Mouse (Mus musculus): ENCODE results near the gene Megf9. TPM values are rescaled to one million over a fixed set of nuclear protein-coding genes. Genes with fewer than 3 reads are reported as not detected.

Megf9 gene
- total RNA-seq, 2 experiments from 2014 or later, result 124 to 125 TPM

- no peak for DNase-seq (ENCODE audit: low spot score in 2 of 2)
Observed at GRCm38 (mm10) chr4:70528622-70529021, 6.2 kb downstream of the Megf9 start.

- no peak for DNase-seq (ENCODE audit: low spot score in 2 of 2)
Observed at GRCm38 (mm10) chr4:70523346-70523745, 11.4 kb downstream of the Megf9 start.

DNA sequence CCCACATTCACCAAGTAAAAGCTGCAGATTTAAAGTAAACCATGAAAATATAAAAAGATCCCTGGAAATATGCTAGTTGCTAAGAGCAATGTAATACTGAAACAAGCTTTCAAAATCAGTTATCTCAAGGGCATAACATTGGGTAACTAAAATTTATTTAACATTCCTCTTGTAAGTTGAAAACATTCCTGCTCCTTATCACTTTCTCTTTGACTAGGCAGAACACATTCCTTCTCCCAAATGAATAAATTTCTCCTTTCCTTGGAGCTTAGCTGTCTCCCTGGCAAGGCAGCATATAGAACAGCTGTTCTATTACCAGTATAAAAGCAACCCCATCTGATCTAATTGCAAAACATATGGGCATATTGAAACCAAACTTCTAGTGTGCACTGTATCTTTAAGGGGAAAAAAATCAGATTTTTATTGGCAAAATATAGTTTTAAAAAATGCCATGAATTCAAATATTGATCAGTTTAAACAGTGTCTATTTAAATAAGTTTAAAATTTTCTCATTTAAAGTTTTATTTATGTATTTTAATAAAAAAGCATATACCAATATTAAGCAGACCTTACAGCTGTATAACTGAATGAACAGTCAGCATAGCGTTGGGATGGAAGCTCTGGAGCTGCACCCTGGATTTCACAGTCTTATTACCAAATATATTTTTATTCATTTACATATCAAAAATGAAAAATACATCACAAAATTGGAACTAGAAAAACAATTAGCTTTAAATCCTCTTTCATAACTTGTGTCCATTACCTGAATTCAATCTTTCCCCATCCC is 13.1 kb downstream of the Megf9 start:
- DNase-seq (ENCODE audit: low spot score in 2 of 2), result no peak

- peak in 1 of 2 experiments; percentile 43 for DNase-seq (ENCODE audit: low spot score in 2 of 2)
Observed at GRCm38 (mm10) chr4:70517646-70518045, 17.1 kb downstream of the Megf9 start.

- DNase-seq (ENCODE audit: low spot score in 2 of 2), result no peak
Observed at GRCm38 (mm10) chr4:70516289-70516688, 18.5 kb downstream of the Megf9 start.

DNA sequence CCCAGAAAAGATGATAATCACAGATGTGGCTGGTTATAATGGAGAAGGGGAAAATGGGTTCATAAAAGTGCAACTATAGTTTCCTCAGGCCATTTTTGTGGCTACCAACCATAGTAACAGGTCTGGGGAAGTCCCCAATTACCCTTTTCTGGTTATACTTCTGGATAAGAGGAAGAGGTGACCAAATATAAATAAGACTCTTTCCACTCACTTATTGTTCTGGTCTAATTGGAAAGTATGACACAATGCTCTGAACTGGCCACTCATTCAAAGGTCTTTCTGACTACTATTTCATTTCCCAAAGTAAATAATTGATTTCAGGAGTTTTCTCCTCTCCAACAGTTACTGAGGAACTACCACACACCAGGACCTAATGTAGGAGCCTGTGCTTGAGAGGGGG is 19.3 kb downstream of the Megf9 start:
- DNase-seq (ENCODE audit: low spot score in 2 of 2), result no peak

GRCm38 (mm10) chr4:70509987-70510386 is 24.8 kb downstream of the Megf9 start:
- DNase-seq (ENCODE audit: low spot score in 2 of 2), result no peak

GRCm38 (mm10) chr4:70509565-70509964 is 25.2 kb downstream of the Megf9 start:
- peak in 1 of 2 experiments; percentile 40 for DNase-seq (ENCODE audit: low spot score in 2 of 2)

- no peak for DNase-seq (ENCODE audit: low spot score in 2 of 2)
Observed at GRCm38 (mm10) chr4:70508207-70508606, 26.6 kb downstream of the Megf9 start.

- DNase-seq (ENCODE audit: low spot score in 2 of 2), result no peak
Observed at GRCm38 (mm10) chr4:70505951-70506350, 28.8 kb downstream of the Megf9 start.

DNA sequence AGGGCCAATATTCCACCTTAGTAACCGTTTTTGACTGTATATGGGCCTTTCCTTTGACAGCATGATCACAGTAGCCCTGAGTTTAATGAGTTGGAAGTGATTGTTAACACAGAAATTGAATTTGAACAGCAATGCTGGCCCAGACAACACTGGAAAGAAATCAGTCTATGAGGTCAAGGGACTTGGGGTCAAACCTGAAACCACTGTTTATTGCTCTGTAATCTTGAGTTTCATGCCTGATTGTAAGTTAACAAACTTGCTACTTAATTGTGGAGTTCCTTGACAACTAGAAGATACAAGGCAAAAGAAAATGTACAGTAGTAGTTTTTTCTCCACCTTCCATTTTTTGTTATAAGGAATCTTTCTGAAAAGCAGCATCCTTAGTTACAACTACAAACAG is 31.0 kb downstream of the Megf9 start:
- DNase-seq (ENCODE audit: low spot score in 2 of 2), result no peak

- peak; percentile 73 to 92 for DNase-seq (ENCODE audit: low spot score in 2 of 2)
Observed at GRCm38 (mm10) chr4:70499285-70499684, 35.5 kb downstream of the Megf9 start.

- DNase-seq (ENCODE audit: low spot score in 2 of 2), result no peak
Observed at GRCm38 (mm10) chr4:70496978-70497377, 37.8 kb downstream of the Megf9 start.

DNA sequence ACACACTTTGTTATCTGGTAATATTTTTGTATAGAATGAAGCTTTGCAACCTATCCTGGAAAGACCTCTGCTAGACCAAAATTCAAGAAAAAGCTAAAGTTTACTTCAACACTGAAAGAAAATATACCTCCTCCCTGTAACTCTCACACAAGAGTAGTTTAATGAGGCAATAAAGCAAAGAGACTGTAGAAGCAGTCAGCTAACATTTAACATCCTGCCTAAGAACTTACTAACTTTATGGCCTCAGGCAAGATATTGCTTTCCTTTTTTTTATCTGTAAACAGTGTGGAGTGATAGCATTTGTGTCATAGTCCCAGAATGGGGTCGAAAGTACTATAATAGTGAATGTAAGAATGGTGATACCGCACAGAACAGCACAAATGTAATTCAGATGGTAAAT is 45.0 kb downstream of the Megf9 start:
- DNase-seq (ENCODE audit: low spot score in 2 of 2), result no peak

DNA sequence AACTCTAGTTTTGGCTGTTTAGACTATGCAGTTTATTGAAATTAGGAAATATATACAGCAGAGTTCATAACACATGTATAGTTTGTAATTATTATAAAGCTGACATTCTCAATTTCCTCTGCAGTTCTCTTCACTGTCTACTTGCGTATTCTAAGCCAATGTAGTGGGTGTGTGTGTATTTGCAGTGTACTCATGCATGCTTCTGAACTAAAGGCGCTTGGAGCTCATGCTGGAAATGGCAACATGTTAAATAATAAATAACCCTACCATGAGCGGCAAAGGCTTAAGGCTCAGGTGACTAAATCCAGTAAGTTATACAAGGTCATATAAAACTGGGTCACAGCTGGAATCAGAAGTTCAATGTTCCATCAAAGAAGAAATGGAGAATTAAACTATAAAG is 46.4 kb downstream of the Megf9 start:
- DNase-seq (ENCODE audit: low spot score in 2 of 2), result no peak

DNA sequence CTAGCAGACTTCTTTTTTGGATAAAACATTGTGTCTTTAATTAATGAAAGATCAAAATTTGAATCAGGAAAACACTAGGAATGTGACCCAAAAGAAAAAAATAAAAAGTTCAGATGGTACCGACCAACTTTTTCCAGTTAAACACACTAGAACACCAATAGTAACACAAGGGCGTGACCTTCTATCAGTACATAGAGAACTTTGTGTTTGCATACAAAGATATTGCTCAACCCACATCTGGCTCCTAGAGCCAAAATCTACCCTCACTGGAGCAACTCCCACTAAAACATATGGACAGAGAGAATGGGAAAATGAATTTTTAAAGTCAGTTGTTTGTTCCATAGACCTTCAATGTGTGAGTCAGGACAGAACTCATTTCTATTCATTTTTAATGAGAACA is 50.7 kb downstream of the Megf9 start:
- no peak for DNase-seq (ENCODE audit: low spot score in 2 of 2)

DNA sequence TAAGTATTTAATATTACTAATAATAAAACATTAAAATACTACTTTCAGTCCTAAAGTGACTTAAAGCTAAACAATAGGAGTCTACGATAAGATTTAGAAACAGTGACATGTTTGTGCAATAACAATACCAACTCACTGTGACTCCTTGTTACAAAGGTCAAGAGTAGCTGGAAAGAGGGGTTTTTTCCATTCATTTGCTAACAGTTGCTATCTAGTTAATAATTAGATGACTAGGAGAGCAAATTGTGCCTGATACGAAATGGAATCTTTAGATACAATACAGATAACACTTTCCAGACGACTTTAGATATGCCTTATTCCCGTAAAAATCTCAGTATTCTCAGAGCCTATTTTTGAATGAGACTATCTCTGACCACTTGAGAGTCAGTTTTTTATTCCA is 52.9 kb downstream of the Megf9 start:
- DNase-seq (ENCODE audit: low spot score in 2 of 2), result no peak

DNA sequence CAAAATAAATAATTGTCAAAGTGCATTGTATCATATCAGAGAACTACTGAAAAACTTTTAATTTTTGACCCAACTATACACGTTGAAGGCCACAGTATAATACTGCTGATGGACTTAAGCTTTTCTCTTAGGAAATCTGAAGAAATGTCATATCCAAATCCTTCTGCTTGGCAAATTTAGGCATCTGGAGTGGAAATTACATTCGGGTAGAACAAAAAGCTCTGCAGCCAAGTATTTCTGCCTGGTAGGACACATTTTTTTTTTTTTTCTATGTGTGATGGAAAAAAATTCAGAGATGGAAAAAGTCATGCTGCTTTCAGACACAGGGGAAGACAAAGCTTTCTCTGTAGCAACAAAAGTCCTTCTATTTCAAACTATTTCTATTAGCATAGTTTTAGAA is 63.4 kb downstream of the Megf9 start:
- DNase-seq (ENCODE audit: low spot score in 2 of 2), result no peak

DNA sequence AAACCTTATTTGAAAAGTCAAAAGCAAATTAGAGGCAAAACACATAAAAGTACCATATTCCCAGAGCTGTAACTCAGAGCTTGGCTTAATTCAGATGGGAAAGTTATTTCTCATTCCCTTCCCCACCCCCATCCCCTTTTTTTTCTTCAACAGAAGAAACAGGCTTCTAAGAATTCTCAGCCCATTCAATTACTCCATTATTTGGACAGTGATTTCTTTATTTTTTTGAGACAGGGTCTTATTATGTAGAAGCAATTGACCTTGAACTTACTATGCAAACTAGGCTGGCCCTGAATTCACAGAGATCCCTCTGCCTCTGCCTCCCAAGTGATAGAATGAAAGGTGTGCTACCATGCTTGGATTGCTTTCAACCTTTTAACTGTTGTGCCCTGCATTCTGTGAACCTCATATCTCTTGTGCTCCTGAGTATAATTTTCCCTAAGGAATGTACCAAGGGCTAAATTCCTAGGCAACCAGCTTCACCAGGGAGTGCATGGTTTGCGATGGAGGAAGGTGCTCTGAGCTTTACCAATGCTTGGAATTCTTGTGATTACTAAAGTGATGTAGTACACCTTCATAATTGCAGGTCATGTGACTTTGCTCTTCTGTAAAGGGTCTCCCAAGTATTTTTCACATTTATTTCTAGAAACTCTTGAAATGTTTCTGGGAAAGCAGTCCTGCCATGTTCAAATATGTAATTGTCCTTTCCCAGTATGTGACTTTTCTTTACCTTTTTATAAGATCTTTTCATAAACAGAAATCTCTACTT is 68.7 kb downstream of the Megf9 start:
- no peak for DNase-seq (ENCODE audit: low spot score in 2 of 2)

- DNase-seq (ENCODE audit: low spot score in 2 of 2), result no peak
Observed at GRCm38 (mm10) chr4:70463302-70463701, 71.5 kb downstream of the Megf9 start.

DNA sequence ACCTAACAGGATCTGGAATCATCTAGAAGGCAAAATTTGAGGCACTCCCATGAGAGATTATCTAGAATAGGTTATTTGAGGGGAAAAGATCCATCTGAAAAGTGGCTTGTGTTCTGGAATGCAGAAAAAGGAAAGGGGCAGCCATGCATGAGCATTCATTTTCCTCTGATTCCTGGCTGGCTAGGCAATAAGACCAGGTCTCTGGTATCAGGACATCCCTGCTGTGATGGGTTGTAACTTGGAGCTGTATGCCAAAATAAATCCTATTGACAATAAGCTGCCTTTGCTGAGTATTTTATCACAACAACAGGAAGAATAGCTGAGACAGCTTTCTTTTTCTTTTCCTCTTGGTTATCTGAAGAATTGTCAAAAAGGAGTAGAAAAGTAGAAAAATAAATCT is 73.4 kb downstream of the Megf9 start:
- DNase-seq (ENCODE audit: low spot score in 2 of 2), result no peak

DNA sequence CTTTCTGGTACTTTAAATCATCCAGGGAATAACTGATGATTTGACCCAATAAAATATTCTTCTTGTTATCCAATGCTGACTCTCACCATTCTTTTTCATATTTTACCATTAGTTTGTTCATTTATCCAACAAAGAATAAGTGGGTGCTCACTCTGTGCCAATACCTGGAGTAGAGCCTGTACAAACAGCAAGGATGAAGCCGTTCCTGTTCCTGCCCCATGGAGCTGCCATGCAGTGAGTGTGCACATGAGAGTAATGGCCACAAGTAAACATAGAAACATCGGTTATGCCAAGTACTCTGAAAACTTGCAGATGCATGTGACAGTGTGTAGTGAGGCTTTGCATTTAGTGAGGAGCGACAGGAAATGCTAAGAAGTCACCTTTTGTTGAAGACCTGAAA is 82.6 kb downstream of the Megf9 start:
- no peak for DNase-seq (ENCODE audit: low spot score in 2 of 2)

GRCm38 (mm10) chr4:70451750-70452149 is 83.0 kb downstream of the Megf9 start:
- peak; percentile 28 to 61 for DNase-seq (ENCODE audit: low spot score in 2 of 2)

Data from layer of hippocampus, adult 18-20 months (tissue).